Mouse (Mus musculus): ENCODE measurements around the gene Siah3.

Siah3 gene

DNA sequence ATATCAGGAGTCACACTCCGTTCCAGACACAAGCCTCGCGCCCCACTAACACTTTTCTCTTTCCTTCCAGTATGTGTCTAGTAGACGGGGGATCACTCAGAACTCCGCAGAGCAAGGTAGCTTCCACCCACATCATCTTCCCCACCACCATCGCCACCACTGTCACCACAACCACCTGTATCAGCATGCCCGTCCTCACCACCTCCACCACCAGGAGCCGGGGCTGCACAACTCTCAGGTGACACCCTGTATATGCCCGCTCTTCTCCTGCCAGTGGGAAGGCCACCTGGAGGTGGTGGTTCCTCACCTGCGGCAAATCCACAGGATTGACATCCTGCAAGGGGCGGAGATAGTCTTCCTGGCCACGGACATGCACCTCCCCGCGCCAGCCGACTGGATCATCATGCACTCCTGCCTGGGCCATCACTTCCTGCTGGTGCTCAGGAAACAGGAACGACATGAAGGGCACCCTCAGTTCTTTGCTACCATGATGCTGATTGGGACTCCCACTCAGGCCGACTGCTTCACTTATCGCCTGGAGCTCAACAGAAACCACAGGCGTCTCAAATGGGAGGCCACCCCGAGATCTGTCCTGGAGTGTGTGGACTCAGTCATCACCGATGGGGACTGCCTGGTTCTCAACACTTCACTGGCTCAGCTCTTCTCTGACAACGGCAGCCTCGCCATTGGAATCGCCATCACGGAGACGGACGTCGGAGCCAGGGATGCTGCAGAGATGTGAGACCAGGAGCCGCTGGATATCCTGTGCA, 69.8 kb downstream of the Siah3 start:
- no peak for DNase-seq

DNA sequence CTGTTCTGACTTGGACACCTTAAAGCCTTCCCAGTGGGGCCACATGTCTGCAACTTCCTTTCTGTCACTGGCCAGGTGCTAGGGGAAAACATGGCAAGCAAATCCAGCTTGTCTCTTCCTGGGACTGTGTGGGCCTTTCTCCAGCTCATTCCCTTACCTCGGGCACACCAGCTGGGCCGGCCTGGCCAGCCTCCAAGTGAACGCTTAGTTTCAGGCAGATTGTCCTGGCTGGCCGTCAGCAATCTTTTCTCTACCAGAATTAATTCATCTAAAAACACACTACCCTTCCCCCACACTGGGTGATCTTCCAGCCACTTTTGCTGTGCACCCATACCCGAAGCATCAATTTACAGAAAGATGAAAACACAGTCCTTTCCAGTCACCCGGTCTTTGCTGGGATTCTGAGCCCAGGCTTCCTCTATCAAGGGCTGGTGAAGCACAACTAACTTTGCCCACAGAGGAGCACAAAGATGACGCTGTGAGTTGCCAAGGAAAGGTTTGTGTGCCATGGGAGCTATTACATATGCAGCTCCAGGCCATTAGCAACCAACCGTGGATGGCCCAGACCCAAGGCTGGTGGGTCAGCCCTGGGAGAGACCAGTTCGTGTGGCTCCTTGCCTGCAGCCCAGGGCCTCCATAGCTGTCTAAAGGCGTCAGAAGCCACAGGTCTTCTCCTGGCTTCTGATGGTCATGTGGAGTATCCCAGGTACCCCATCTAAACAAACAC, 71.8 kb downstream of the Siah3 start:
- peak; percentile 82 for DNase-seq

DNA sequence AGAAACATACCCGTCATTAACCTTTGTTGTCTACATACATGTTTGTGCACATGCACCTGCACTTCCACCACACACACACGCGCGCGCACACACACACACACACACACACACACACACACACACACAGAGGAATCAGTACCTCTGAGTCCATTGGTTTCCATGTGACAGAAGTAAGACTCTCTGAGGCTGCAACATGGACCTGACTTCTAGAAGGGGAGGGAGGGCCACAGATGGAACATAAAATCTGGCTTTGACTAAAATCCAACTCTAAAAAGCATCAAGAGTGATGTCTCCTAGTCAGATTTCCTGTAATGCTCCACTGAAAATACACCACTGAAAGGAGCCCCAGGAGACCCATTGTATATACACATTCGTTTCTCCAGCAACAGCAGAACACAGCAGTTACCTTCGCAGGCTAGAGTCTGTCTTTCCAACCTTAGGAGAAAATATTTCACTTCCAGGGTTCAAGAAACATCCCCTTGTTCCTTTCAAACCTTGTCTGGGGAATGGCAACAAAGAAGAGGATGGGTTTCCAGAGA, 75.1 kb downstream of the Siah3 start:
- DNase-seq = no peak

DNA sequence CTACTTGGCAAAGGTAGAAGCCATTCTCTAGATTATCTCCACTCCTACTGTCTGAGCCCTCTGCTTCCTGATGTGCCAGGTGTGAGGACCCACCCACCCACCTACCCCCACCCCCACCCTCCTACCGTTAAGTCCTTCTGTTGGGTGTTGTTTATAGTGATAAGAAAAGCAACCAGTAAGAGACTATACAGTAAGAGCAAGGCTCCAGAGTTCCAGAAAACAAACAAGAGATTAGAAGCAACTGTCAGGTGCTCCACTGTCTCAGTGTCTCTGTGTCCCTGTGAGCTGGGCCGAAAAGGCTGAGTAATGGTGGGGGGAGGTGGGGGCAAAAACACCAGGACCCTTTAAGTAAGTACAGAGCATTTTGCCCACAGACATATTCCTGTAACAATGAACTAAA, 83.4 kb downstream of the Siah3 start:
- DNase-seq = no peak

DNA sequence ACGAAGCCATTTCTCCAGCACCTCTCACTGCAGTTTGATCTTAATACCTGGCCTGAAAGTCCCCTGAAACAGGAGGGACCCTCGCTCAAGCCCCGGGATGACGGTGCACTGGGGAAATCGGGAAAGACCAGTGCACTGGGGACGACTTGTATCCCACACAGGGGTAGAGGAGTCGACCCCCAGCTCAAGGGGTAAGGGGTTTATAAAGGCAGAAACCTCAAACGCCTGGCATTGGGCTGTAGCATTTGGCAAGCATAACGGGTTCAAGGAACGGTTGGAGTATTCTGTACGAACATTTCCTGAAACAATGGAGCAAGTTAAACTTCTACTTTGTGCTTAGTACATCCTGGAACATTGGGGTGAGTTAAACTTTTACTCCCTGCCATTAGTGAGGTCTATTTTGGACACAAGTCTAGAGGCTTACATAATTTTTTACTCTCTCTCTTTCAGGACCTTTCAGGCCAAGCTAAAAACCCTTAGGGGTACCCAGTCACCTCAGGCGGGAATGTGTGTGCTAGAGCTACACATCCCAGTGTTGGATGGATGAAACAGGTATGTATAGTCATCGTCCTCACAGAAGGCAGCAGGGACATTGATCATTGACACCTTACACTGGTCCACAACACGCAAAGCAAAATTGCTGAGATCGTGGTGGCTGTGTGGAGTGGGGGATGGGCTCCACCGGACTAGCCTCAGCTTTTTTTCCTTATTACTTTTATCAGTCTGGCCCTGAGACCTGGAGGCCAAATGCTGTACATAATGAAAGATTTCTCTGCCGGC, 84.6 kb downstream of the Siah3 start:
- peak; percentile 91 for DNase-seq

DNA sequence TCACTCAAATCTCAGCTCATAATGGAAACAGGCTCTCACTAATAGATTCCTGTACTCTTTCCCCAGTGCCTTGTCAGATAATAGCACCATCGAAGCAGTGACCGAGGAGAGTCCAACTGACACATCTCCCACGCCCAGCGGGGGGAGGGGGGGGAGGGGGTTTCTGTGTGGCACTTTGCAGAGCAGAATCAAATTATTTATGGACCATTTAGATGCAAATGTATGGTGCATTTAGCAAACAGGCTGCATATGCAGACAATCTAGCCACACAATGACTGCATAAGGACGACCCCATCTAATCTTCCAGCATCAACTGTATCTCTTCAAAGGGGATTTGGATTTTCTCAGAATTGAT, 85.2 kb downstream of the Siah3 start:
- DNase-seq = no peak

DNA sequence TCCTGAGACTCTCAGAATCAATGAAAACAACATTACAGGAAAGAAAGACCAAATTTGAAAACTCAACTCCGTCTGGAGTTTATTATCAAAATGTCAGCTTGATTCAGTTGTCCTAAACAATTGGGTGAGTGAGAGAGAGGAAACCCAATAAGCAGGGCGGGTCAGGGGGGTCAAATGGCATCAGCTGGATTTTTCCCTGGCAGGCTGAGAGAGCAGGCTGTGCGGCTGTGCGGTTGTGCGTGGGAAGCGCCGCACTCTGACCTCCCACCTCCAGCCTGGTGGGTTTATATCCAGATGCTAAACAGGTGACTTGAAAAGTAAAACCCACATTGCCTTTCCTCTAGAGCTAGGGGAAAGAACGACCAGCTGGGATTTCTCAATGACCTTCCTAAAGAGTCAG, 85.9 kb downstream of the Siah3 start:
- no peak for DNase-seq

DNA sequence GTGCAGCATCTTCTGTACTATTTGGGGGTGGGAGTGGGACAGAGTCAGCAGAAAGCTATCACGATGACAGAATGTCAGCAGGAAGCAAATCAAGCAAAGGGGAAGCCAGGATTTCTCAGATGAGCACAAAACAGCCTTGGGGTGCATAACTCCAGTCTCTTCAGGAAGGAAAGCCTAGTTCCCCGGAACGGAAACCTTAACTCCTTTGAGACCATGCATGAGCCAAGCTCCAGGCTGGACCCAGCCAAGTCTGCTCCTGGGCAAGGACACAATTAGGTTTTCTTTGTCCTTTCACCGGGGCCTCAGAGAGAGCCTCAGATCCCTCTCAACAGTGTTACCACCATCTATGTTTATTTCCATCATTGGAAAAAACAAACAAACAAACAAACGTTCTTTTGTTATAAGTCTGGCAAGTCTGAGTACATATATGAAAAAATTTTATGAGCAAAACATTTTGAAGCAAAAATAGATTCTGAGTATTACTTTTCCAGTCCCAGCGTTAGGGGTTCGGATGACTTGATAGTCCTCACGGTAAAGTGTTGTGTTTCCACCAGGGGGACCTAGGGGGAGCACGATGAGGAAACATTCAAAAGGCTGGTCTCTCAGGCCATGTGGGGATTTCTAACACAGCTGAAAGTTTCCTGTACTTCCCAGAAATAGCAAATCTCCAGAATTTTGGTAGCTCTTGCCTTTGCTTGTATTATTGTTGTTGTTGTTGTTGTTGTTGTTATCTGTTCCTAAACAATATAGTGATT, 106.0 kb downstream of the Siah3 start:
- DNase-seq = peak; percentile 37

DNA sequence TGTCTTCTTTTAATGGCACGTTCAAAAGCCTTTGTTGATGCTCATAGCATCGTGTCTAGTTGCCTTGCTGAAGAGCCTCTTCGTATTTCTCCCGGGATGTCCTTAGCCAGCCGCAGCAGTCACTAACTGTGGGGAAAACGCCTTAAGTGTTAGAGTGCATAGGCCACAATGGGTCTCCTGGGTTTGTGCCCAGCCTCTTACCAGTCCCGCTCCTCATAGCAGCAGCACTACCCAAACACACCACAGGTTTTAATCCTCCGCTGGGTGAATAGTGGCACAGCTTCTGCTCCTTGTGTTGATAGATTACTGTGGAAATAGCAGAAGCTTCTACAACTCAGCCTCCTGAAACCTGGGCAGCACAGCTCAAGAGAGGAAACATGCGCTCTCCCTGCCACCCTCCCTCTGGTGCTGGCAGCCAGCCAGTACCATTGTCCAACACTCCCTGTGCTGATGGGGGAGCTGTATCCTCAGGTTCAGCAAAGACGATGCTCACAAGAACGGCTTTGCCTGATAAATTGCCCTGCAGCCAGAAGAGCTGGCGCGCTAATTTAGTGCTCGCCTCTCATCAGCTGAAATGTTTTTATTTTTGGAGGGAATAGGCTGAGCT, 109.9 kb downstream of the Siah3 start:
- DNase-seq = peak; percentile 55

DNA sequence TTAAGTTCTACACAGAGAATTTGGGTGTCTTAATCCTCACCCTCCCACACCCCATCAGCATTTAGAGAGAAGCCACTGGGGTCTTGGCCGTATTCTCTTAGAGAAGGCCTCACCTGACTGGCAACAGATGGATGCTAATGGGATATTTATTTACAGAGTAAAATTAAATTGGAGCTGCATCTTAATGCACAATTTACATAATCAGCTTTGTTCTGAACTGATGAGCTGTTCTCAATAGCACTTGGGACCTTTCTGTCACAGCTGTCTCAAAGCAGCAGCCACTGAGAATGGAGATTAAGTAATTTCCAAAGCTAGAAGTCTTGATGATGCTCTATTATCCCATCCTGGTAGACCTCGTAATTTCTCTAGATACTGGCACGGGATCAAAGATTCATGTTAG, 110.5 kb downstream of the Siah3 start:
- no peak for DNase-seq

DNA sequence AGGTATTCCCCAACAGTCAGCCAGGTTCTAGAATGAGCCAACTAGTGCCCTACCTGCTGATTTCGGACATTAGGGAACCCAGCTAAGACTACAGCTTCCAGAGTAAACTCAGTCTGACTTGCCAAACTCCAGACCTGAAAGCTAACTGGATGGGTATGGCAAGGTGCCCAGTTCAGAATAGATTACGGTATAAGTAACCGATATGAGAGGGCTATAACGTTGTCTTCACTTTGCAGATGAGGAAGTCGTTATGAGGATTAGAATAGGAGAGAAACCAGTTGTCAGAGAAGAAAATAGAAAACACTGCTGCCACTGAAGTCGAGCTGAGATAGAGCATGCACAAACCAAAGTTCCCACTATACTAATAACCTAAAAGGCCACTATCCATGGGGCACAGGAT, 123.2 kb downstream of the Siah3 start:
- no peak for DNase-seq

Data from kidney, adult 9 months (tissue).